Mouse (Mus musculus) embryonic facial prominence, embryonic 15.5 days (tissue): ENCODE results near the gene Gm20388. TPM values are rescaled to one million over a fixed set of nuclear protein-coding genes. Genes with fewer than 3 reads are reported as not detected.
A peak's percentile ranks its signal among the peaks of the same experiment; 100 is the strongest.
"Not testable (repeated sequence)": the region's sequence is repeated elsewhere in the genome, so short reads cannot be mapped to it uniquely, and the experiment has no call there.

Experiments used
- ATAC-seq: fragments of 200-750 bp; cut with Nextera tagmentation; 2 replicates; pipeline ENCODE4 v1.8.0; 2017; ENCODE audit warnings: low read depth, moderate TSS enrichment; ENCODE audit not compliant: insufficient number of reproducible peaks, low FRiP score, low TSS enrichment
- H3K27ac ChIP-seq: fragments of 300-500 bp; sonication (generic); replicated peaks from 2 replicates; pipeline ENCODE4 v1.5.1; 2015; ENCODE audit warnings: mild to moderate bottlenecking, inconsistent platforms
- H3K27me3 ChIP-seq: fragments of 300-500 bp; sonication (generic); 2 replicates; pipeline ENCODE4 v1.6.1; 2015; ENCODE audit warnings: inconsistent platforms
- H3K36me3 ChIP-seq: fragments of 300-500 bp; sonication (generic); 2 replicates; pipeline ENCODE4 v1.6.1; 2015; ENCODE audit warnings: mild to moderate bottlenecking, inconsistent platforms
- H3K4me1 ChIP-seq: fragments of 300-500 bp; sonication (generic); 2 replicates; pipeline ENCODE4 v1.6.1; 2015; ENCODE audit warnings: inconsistent platforms
- H3K4me2 ChIP-seq: fragments of 300-500 bp; sonication (generic); replicated peaks from 2 replicates; pipeline ENCODE4 v1.6.1; 2015; ENCODE audit warnings: mild to moderate bottlenecking, inconsistent platforms
- H3K4me3 ChIP-seq: fragments of 300-500 bp; sonication (generic); replicated peaks from 2 replicates; pipeline ENCODE4 v1.5.1; 2015; ENCODE audit warnings: mild to moderate bottlenecking, inconsistent platforms
- H3K9ac ChIP-seq: fragments of 300-500 bp; sonication (generic); 2 replicates; pipeline ENCODE4 v1.6.1; 2015; ENCODE audit warnings: inconsistent platforms
- H3K9me3 ChIP-seq: fragments of 300-500 bp; sonication (generic); replicated peaks from 2 replicates; pipeline ENCODE4 v1.6.1; 2016; ENCODE audit warnings: inconsistent platforms
- WGBS: fragments of 180-500 bp; shearing (Covaris S2); methylation state at CpG from one replicate; pipeline ENCODE4 v1.1.7; 2015; 5-methylcytosine and 5-hydroxymethylcytosine counted together
- polyA plus RNA-seq: library from polyadenylated mRNA; unstranded; fragments of >200 nt; fragmentation: Nextera tagmentation; extraction: Ambion mirVana; gene quantifications from 2 replicates; pipeline ENCODE4 v1.2.1, GENCODE M21; 2015

The Gm20388 gene
- polyA plus RNA-seq, 1 experiment from 2014 or later = 8.0 TPM

DNA sequence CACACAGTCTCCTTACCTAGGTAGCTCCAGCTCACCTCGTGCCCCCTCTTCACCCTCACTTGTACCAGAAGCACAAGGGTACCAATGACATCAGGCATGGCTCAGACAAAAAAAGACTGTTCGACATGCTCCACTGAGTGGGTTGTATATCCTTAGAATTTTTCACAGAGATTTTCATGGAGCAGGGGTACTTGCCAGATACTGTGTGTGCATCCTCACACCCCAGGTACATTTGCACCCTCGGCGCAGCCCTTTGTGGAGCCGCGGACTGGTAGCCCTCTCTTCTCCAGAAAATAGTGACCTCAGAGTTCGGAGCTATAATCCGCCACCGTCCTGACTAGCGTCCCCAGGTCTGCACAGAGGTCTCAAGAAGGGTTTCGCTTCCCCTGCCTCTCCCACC is 3500.1 kb downstream of the Gm20388 start:
- H3K36me3 ChIP-seq = no peaks in the 10 kb centered on the region
- peak overlapping the region; percentile 42 for H3K4me3 ChIP-seq
- peak overlapping the region; percentile 67 for H3K4me2 ChIP-seq
- WGBS = 7% methylated on average over 11 of the region's 11 CpGs
- peaks cover 31% of the 10 kb centered on the region for H3K4me1 ChIP-seq
- no peaks in the 10 kb centered on the region for H3K9me3 ChIP-seq
- no peak for ATAC-seq
- H3K27ac ChIP-seq = no peak overlapping the region
- no peak overlapping the region for H3K9ac ChIP-seq
- H3K27me3 ChIP-seq = peaks cover 57% of the 10 kb centered on the region

DNA sequence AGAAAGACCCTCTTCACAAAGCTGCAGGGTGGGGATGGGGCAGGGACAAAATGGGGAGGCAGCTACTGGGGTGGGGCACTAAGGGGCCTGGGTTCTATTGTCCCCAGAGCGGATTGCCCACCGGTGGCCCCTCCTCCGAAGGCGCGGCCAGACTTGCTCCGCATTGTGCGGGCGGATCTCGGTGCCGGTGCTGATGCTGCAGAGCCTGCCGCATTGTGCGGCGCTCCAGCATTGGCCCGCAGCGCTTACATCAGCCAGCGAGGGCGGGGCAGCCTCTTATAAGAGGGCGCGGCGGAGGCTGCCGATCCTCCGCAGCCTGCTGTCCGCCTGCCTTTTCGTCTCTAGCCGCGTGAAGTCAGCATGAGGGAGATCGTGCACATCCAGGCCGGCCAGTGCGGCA is 3500.6 kb downstream of the Gm20388 start, which contains the start of gene Tubb3:
TSS of gene Tubb3 (plus strand) at position 179 of the 400 bp plus-strand sequence.
- peak; percentile 82 for ATAC-seq
- H3K36me3 ChIP-seq = no peaks in the 10 kb centered on the region
- WGBS = under 1% methylated on average over 29 of the region's 29 CpGs
- peak within 1 kb of the TSS; percentile 60; the same call in 1 of the 2 replicates for H3K27ac ChIP-seq
- H3K9me3 ChIP-seq = no peaks in the 10 kb centered on the region
- peaks cover 57% of the 10 kb centered on the region for H3K27me3 ChIP-seq
- H3K9ac ChIP-seq = no peak within 1 kb of the TSS
- peaks cover 31% of the 10 kb centered on the region for H3K4me1 ChIP-seq
- peak within 1 kb of the TSS; percentile 67 for H3K4me2 ChIP-seq
- H3K4me3 ChIP-seq = peak within 1 kb of the TSS; percentile 42

DNA sequence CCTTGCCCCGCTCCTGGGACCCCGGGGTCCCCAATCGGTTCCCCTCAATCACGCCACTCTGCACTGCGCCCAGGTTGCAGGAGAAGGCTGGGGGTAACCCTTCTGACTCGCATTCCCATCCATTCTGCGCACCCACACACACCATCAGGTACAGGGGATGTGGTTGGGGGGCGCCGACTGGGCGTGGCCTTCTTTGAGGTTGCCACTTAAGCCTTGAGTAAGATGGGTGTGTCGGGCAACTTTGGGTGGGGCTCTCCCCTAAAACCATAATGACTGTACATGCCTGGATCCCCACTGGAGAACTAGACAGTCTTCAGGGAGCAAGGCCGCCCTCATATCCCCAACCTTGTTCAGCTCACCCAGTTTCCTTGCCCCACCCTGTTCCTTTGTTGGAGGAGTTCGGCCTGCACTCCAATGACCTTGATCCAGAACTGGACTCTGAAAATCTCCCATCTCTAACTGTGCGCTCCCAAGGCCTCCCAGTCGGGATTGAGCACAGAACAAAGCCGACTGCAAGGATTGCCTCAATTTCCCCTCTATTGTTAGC is 3501.2 kb downstream of the Gm20388 start:
- H3K4me2 ChIP-seq = peak overlapping the region; percentile 67
- peak overlapping the region; percentile 42 for H3K4me3 ChIP-seq
- peaks cover 57% of the 10 kb centered on the region for H3K27me3 ChIP-seq
- H3K36me3 ChIP-seq = no peaks in the 10 kb centered on the region
- no peaks in the 10 kb centered on the region for H3K9me3 ChIP-seq
- peak overlapping the region; percentile 60; the same call in 1 of the 2 replicates for H3K27ac ChIP-seq
- no peak for ATAC-seq
- H3K9ac ChIP-seq = no peak overlapping the region
- peaks cover 27% of the 10 kb centered on the region for H3K4me1 ChIP-seq
- WGBS = 2% methylated on average over 16 of the region's 16 CpGs

DNA sequence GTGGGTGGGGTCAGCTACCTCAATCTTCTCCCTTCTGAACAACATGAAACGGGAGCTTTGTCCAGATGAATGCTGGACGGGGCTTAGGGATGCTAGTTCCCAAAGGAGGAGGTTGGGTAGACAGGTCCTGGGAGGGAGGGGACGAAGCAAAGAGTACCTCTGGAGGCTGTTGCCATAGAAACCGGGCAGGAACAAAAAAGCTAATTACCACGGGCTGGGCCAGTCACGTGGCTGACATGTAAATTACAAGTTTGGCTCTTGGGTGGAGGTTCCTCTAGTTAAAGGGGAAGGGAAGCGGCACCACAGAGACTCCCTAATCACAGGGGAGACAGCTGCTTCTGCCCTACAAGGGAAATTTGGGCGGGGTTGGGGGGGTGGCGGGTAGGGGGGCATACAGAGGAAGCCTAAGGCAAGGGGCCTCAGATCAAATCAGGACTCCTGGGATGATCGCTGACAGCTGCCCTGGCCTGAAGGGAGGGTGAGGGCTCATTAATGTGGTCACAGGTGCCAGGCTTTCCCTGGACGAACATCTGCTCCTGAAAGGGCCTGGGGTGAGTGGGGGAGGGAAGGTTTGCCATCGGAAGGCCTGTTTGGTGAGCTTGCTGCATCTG is 3502.0 kb downstream of the Gm20388 start:
- H3K4me1 ChIP-seq = peaks cover 23% of the 10 kb centered on the region
- peak overlapping the region; percentile 42 for H3K4me3 ChIP-seq
- no peak overlapping the region for H3K27ac ChIP-seq
- H3K9ac ChIP-seq = no peak overlapping the region
- no peaks in the 10 kb centered on the region for H3K36me3 ChIP-seq
- H3K9me3 ChIP-seq = no peaks in the 10 kb centered on the region
- H3K4me2 ChIP-seq = no peak overlapping the region
- ATAC-seq = peak; percentile 60
- 3% methylated on average over 12 of the region's 12 CpGs for whole genome bisulfite sequencing
- H3K27me3 ChIP-seq = peaks cover 50% of the 10 kb centered on the region

DNA sequence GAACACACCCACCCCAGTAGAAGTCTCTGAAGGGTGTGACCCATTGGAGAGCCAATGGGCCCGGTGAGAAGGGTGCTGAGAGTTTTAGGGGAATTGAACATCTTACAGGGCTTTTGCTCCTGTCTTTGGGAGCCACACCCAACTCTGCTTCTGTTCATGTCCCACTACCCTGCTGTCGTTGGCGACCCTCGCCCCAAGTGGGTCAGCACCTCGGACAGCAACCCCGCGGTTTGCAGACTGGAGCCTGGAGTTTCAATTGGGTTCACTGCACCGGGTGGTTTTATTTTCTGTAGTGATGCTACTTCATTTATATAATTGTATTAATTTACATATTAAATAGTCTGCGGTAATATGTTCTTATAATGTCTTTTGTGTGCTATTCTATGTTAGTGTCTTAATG is 3503.6 kb downstream of the Gm20388 start:
- Histone ChIP-seq H3K9ac (no peak overlapping the region), H3K27ac (no peak overlapping the region), H3K4me3 (no peak overlapping the region), H3K36me3 (no peaks in the 10 kb centered on the region), H3K4me1 (peaks cover 23% of the 10 kb centered on the region), H3K4me2 (0 out of 2 replicates have a peak overlapping the region, but pooled peaks have one; percentile 2), H3K27me3 (peaks cover 39% of the 10 kb centered on the region), H3K9me3 (no peaks in the 10 kb centered on the region)
- WGBS = 9% methylated on average over 9 of the region's 9 CpGs
- ATAC-seq = no peak

DNA sequence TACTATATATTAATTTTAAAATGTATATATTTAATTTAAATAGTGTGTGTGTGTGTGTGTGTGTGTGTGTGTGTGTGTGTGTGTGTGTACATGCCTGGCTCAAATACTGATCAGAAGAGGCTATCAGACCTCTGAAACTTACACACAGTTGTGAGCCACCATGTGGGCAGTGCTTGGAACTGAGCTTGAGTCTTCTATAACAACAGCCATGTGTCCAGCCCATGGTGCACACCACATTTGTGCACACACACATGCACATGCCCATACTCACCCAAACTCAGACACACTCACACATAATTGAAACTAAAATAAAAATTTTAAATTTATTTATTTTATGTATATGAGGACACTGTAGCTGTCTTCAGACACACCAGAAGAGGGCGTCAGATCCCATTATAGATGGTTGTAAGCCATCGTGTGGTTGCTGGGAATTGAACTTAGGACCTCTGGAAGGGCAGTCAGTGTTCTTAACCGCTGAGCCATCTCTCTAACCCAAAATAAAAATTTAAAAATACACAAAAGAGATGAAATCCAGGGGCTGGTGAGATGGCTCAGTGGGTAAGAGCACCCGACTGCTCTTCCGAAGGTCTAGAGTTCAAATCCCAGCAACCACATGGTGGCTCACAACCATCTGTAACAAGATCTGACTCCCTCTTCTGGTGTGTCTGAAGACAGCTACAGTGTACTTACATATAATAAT is 3504.5 kb downstream of the Gm20388 start:
- H3K27ac ChIP-seq, ATAC-seq, H3K36me3 ChIP-seq, H3K9me3 ChIP-seq, H3K4me2 ChIP-seq, H3K9ac ChIP-seq, H3K4me3 ChIP-seq: not testable (repeated sequence)
- Histone ChIP-seq H3K27me3 (peaks cover 30% of the 10 kb centered on the region), H3K4me1 (peaks cover 21% of the 10 kb centered on the region)
- 80% methylated on average over 5 of the region's 5 CpGs for WGBS

DNA sequence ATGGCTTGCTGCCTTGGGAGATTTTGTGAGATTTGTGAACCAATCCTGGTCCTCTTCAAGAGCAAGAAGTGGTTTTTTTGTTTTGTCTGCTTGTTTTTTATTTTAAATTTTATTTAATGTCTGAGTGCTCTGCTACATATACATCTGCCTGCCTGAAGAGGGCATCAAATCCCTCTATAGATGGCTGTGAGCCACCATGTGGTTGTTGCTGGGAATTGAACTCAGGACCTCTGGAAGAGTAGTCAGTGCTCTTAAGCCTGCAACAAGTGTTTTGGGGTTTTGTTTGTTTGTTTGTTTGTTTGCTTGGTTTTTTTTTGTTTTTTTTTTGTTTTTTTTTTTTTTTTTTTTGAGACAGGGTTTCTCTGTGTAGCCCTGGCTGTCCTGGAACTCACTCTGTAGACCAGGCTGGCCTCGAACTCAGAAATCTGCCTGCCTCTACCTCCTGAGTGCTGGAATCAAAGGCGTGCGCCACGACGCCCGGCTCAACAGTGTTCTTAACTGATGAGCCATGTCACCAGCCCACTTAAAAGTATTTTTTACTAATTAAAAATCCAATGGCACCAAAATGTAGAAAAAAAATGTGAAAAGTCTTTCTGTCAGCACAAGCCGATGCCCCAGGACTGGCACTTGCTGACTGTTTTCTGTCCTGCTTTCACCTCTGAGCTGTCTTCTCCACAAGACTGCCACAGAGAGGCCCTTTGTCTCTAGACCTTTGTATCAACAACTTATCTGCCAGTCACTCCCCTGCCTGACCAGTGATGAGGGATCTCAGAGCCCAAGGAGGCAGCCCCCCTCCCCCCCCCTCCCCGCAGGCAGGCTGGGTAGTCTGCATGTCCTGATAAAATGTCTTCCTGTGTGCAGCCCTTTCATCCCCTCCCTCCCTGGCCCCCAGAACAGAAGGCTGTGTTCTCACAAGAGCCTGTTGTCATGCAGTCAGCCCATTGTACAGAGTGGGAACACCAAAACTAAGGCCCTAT is 3505.6 kb downstream of the Gm20388 start:
- 70% methylated on average over 8 of the region's 8 CpGs for WGBS
- no peak for ATAC-seq
- H3K4me2 ChIP-seq = no peak overlapping the region
- no peak overlapping the region for H3K4me3 ChIP-seq
- H3K36me3 ChIP-seq = no peaks in the 10 kb centered on the region
- peaks cover 19% of the 10 kb centered on the region for H3K27me3 ChIP-seq
- no peaks in the 10 kb centered on the region for H3K9me3 ChIP-seq
- H3K9ac ChIP-seq = no peak overlapping the region
- H3K27ac ChIP-seq = no peak overlapping the region
- H3K4me1 ChIP-seq = peaks cover 13% of the 10 kb centered on the region

DNA sequence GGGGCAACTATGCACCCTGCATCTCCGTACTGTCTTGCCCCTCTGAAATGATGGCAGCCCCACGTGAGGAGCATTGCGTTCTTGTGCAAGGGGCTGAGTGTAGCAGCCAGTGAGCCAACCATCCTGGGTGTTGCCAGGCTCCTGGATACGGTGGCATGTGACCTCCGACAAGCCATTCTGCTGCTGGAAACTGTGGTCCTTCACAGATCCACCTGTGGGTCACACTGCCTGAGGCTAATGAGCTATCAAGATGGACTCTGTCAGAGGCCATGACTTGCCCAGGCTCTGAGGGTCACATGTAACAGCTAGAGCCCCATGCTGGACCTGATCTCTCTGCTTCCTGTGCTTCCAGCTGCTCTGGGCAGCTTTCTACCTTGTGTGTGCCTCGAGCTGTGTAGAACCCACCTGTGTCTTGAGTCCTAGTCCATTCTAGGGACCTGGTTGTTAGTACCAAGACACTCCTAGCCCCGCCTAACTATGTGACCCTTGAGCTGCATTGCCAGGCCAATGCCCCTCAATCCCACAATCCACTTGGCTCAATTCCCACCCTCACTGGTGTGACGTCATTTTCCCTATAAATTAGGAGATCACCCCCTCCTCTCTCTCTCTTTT is 3506.4 kb downstream of the Gm20388 start:
- no peak overlapping the region for H3K4me2 ChIP-seq
- no peaks in the 10 kb centered on the region for H3K9me3 ChIP-seq
- H3K4me3 ChIP-seq = no peak overlapping the region
- H3K36me3 ChIP-seq = no peaks in the 10 kb centered on the region
- WGBS = 71% methylated on average over 8 of the region's 8 CpGs
- peaks cover 11% of the 10 kb centered on the region for H3K27me3 ChIP-seq
- H3K9ac ChIP-seq = no peak overlapping the region
- no peak for ATAC-seq
- H3K4me1 ChIP-seq = peaks cover 5% of the 10 kb centered on the region
- no peak overlapping the region for H3K27ac ChIP-seq

DNA sequence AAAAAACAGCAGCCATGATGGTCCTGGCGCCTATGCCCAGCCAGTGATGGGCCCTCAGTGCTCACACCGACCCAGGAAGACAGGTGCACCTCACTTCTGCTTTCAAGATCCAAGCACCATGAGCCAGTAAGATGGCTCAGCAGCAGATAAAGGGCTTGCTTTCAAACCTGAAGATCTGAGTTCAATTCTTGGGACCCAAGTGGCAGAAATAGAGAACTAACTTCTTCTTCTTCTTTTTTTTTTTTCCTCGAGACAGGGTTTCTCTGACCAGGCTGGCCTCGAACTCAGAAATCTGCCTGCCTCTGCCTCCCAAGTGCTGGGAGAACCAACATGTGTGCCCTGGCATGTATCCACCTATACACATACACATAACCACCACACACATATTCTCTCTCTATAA is 3509.1 kb downstream of the Gm20388 start:
- 82% methylated on average over 4 of the region's 4 CpGs for WGBS
- no peaks in the 10 kb centered on the region for H3K9me3 ChIP-seq

DNA sequence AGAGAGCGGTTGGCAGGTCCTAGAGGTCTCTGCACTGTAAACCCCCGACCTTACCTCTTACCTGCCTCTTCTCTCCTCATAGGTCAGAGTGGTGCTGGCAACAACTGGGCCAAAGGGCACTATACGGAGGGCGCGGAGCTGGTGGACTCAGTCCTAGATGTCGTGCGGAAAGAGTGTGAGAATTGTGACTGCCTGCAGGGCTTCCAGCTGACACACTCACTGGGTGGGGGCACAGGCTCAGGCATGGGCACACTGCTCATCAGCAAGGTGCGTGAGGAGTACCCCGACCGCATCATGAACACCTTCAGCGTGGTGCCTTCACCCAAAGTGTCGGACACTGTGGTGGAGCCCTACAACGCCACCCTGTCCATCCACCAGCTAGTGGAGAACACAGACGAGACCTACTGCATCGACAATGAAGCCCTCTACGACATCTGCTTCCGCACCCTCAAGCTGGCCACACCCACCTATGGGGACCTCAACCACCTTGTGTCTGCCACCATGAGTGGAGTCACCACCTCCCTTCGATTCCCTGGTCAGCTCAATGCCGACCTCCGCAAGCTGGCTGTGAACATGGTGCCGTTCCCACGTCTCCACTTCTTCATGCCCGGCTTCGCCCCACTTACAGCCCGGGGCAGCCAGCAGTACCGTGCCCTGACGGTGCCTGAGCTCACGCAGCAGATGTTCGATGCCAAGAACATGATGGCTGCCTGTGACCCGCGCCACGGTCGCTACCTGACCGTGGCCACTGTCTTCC is 3510.1 kb downstream of the Gm20388 start:
- Histone ChIP-seq H3K4me1 (no peaks in the 10 kb centered on the region), H3K4me2 (no peak overlapping the region), H3K9ac (no peak overlapping the region), H3K27me3 (no peaks in the 10 kb centered on the region), H3K36me3 (no peaks in the 10 kb centered on the region), H3K27ac (no peak overlapping the region), H3K4me3 (no peak overlapping the region), H3K9me3 (no peaks in the 10 kb centered on the region)
- 93% methylated on average over 34 of the region's 34 CpGs for WGBS
- ATAC-seq = no peak

More for the DNA sequence above, 3509.1 kb downstream of the Gm20388 start:
- Histone ChIP-seq H3K4me1 (no peaks in the 10 kb centered on the region), H3K27me3 (no peaks in the 10 kb centered on the region), H3K9ac (no peak overlapping the region), H3K4me2 (no peak overlapping the region), H3K4me3 (no peak overlapping the region), H3K27ac (no peak overlapping the region), H3K36me3 (no peaks in the 10 kb centered on the region)
- ATAC-seq = no peak
